Mouse (Mus musculus): ENCODE data around the gene Ghrhr. TPM values are rescaled to one million over a fixed set of nuclear protein-coding genes. Genes with fewer than 3 reads are reported as not detected.

Gene Ghrhr
- polyA plus RNA-seq, 1 experiment from 2014 or later: not detected

DNA sequence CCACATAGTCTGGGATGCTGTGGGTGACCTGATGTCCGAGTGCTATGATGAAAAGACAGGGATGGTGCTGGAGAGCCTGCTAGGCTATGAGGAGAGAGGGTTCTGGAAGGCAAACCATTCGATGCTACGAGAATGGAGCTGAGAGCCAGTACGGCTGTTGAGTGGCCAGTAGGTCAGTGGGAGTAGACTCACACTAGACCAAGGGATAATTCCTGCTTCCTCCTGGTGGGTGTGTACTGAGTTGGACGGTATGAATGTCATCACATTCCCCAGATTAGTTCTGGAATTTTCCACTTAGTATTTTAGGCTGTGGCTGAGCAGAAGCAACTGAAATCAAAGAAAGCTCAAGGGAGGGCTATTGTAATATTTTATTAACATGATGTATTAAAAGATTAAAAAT lies 34.9 kb downstream of the Ghrhr start:
- Histone ChIP-seq H3K27ac (ENCODE audit: low read length) (no peak overlapping the region), H3K4me1 (ENCODE audit: control insufficient read depth, low read depth, low read length) (no peaks in the 10 kb centered on the region), H3K4me2 (ENCODE audit: low read depth, low read length) (no peak overlapping the region), H3K9ac (ENCODE audit: low read depth, low read length) (no peak overlapping the region), H3K9me3 (replicated peaks; ENCODE audit: control insufficient read depth, low read length) (no peaks in the 10 kb centered on the region), H3K27me3 (ENCODE audit: control insufficient read depth, insufficient read depth, low read depth, low read length) (no peaks in the 10 kb centered on the region), H3K4me3 (ENCODE audit: low read depth, low read length) (no peak overlapping the region), H3K36me3 (ENCODE audit: control insufficient read depth, insufficient read depth) (no peaks in the 10 kb centered on the region)
- no peak for ATAC-seq (ENCODE audit: low read depth)
- WGBS (ENCODE audit: insufficient replicate concordance): 55% methylated on average over 5 of the region's 5 CpGs

DNA sequence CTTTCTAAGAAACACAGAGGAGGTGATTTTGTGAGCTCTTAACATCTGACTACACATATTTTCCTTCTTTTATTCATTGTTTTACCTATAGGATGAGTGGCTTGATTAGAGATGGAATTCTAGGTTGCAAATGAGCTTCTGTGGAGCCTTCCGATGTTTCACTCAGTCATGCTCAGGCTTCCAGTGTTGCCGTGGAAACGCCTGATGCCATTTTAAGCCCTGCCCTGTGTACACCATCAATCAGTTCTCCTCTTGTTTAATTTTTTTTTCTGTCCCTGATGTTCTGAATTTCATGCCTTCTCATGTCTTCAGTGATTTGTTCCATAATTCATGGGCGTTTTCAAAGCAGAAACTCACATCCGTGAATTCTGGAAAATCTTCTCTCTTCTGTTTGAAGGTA lies 40.1 kb downstream of the Ghrhr start:
- WGBS (ENCODE audit: insufficient replicate concordance): 72% methylated on average over 5 of the region's 5 CpGs
- Histone ChIP-seq H3K27ac (ENCODE audit: low read length) (no peak overlapping the region), H3K27me3 (ENCODE audit: control insufficient read depth, insufficient read depth, low read depth, low read length) (no peaks in the 10 kb centered on the region), H3K4me3 (ENCODE audit: low read depth, low read length) (no peak overlapping the region), H3K36me3 (ENCODE audit: control insufficient read depth, insufficient read depth) (no peaks in the 10 kb centered on the region), H3K9ac (ENCODE audit: low read depth, low read length) (no peak overlapping the region), H3K9me3 (replicated peaks; ENCODE audit: control insufficient read depth, low read length) (no peaks in the 10 kb centered on the region), H3K4me2 (ENCODE audit: low read depth, low read length) (no peak overlapping the region), H3K4me1 (ENCODE audit: control insufficient read depth, low read depth, low read length) (no peaks in the 10 kb centered on the region)
- no peak for ATAC-seq (ENCODE audit: low read depth)

DNA sequence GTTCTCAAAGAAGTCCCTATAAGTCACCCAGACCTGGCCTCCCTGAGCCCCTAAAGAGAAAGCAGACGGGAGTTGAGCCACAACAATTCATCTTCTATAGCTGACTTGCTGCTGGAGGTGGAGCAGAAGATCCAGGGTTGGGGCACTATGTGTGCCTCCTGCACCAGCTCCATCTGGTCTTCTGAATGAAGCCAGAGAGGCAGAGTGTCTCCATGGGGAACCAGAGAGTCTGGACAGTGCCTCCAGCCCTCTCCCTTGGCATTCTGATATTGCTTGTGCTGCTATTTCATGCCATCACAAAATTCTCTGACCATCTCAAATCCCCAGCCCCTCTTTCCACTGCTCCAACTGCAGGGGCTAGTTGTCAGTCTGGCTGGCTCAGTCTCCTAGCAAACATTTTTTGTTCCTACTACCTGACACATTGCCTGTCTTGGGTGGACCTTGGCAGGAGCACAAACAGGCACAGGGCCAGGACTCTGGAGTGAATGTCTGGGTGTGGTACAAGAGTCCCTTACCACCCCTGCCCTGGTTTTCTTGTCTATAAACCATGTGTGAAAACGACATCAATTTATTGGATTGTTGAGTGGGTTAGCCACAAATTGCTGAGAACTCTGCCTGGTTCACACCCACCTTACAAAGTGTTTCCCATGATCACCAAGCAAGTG lies 42.8 kb downstream of the Ghrhr start:
- no peaks in the 10 kb centered on the region for H3K9me3 ChIP-seq (replicated peaks; ENCODE audit: control insufficient read depth, low read length)
- 17% methylated on average over 2 of the region's 2 CpGs for WGBS (ENCODE audit: insufficient replicate concordance)
- no peaks in the 10 kb centered on the region for H3K27me3 ChIP-seq (ENCODE audit: control insufficient read depth, insufficient read depth, low read depth, low read length)
- H3K4me3 ChIP-seq (ENCODE audit: low read depth, low read length): no peak overlapping the region
- H3K27ac ChIP-seq (ENCODE audit: low read length): no peak overlapping the region
- no peaks in the 10 kb centered on the region for H3K4me1 ChIP-seq (ENCODE audit: control insufficient read depth, low read depth, low read length)
- H3K36me3 ChIP-seq (ENCODE audit: control insufficient read depth, insufficient read depth): no peaks in the 10 kb centered on the region
- H3K4me2 ChIP-seq (ENCODE audit: low read depth, low read length): no peak overlapping the region
- H3K9ac ChIP-seq (ENCODE audit: low read depth, low read length): no peak overlapping the region
- no peak for ATAC-seq (ENCODE audit: low read depth)

DNA sequence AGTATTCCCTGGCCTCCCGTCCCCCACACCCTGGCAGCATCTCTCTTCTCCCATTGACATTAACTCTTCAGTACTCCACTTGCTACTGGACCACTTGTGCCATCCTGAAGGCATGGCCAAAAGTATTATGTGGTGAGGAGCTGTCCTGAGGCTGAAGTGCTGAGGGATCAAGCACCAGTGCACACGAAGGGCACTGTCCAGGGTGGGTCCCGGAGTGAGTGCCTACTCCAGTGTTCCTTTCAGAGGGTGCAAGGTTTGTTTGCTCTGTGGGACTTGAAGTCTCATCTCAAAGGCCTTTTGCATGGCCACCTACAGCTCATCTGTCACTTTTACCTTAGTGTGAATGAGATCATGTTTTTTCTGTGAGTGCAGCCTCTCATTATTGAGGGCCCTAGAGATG lies 44.3 kb downstream of the Ghrhr start:
- ATAC-seq (ENCODE audit: low read depth): no peak
- H3K27me3 ChIP-seq (ENCODE audit: control insufficient read depth, insufficient read depth, low read depth, low read length): no peaks in the 10 kb centered on the region
- 42% methylated on average over 3 of the region's 3 CpGs for WGBS (ENCODE audit: insufficient replicate concordance)

DNA sequence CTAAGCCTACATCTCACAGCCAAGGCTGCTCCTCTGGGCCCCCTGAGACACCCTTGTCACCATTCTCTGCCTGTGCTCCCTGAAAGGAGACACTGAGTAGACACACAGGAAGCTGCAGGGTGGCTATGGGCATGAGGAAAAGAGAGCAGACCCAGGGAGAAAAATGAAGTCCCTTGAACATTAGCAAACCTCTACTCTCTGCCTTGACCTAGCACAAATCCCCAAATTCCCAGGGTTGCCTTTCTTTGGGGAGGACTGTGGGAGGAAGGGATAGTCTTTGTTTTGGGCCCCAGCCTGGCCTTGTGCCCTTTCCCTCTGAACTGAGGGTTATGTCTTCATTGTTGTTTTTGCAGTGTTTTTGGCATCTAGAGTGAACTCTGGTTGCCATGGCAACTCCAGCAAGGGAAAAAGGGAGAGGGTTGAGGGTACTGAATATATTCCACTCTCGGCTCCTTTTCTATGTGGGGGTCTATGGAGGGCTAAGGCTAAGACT lies 44.8 kb downstream of the Ghrhr start:
- Histone ChIP-seq H3K9me3 (replicated peaks; ENCODE audit: control insufficient read depth, low read length) (no peaks in the 10 kb centered on the region), H3K27ac (ENCODE audit: low read length) (no peak overlapping the region), H3K9ac (ENCODE audit: low read depth, low read length) (no peak overlapping the region), H3K4me2 (ENCODE audit: low read depth, low read length) (no peak overlapping the region), H3K27me3 (ENCODE audit: control insufficient read depth, insufficient read depth, low read depth, low read length) (no peaks in the 10 kb centered on the region), H3K36me3 (ENCODE audit: control insufficient read depth, insufficient read depth) (no peaks in the 10 kb centered on the region), H3K4me3 (ENCODE audit: low read depth, low read length) (no peak overlapping the region), H3K4me1 (ENCODE audit: control insufficient read depth, low read depth, low read length) (no peaks in the 10 kb centered on the region)
- ATAC-seq (ENCODE audit: low read depth): no peak
- 31% methylated on average over 1 of the region's 1 CpGs for WGBS (ENCODE audit: insufficient replicate concordance)

More for the DNA sequence above, 44.3 kb downstream of the Ghrhr start:
- Histone ChIP-seq H3K4me1 (ENCODE audit: control insufficient read depth, low read depth, low read length) (no peaks in the 10 kb centered on the region), H3K9me3 (replicated peaks; ENCODE audit: control insufficient read depth, low read length) (no peaks in the 10 kb centered on the region), H3K27ac (ENCODE audit: low read length) (no peak overlapping the region), H3K4me3 (ENCODE audit: low read depth, low read length) (no peak overlapping the region), H3K4me2 (ENCODE audit: low read depth, low read length) (no peak overlapping the region), H3K36me3 (ENCODE audit: control insufficient read depth, insufficient read depth) (no peaks in the 10 kb centered on the region), H3K9ac (ENCODE audit: low read depth, low read length) (no peak overlapping the region)

DNA sequence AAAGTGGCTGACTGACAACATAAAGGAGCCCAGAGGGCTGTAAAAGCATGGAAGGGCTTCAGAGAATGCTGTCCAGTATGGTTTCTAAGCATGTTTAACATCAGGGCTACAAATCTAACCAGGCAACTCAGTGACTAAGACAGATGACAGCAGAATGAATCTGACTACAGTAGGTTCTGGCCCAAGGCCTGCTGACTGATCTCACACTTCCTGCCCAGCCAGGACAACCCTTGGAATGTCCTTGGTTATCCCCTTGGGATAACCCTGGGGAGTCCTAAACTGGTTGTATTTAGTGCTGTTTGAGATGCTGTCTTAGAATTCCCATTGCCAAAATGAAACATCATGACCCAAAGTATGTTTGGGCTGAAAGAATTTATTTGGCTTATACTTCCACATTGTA lies 56.0 kb downstream of the Ghrhr start:
- Histone ChIP-seq H3K4me1 (ENCODE audit: control insufficient read depth, low read depth, low read length) (no peaks in the 10 kb centered on the region), H3K9ac (ENCODE audit: low read depth, low read length) (no peak overlapping the region), H3K9me3 (replicated peaks; ENCODE audit: control insufficient read depth, low read length) (no peaks in the 10 kb centered on the region), H3K27me3 (ENCODE audit: control insufficient read depth, insufficient read depth, low read depth, low read length) (no peaks in the 10 kb centered on the region), H3K27ac (ENCODE audit: low read length) (no peak overlapping the region), H3K4me2 (ENCODE audit: low read depth, low read length) (no peak overlapping the region), H3K36me3 (ENCODE audit: control insufficient read depth, insufficient read depth) (no peaks in the 10 kb centered on the region), H3K4me3 (ENCODE audit: low read depth, low read length) (no peak overlapping the region)
- ATAC-seq (ENCODE audit: low read depth): no peak

DNA sequence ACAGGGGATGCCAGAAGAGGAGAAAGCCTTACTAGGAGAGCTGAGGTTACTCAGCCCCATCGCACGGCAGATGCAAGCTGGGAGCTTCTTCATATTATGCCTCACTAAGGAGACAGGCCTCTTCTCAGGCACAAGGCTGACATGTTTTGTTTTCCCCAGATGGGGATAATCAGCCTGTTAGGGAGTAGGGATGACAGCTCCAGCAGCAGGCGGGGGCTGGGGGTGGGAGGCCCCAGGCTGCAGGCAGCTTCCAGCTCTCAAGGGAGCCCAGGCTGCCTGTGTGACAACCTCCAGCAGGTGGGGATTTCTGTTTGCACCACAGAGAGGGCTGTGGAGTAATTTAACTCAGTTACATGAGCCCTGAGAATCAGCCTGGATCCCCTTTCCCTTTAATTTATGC lies 58.3 kb downstream of the Ghrhr start:
- 34% methylated on average over 3 of the region's 3 CpGs for WGBS (ENCODE audit: insufficient replicate concordance)
- Histone ChIP-seq H3K9ac (ENCODE audit: low read depth, low read length) (no peak overlapping the region), H3K27me3 (ENCODE audit: control insufficient read depth, insufficient read depth, low read depth, low read length) (no peaks in the 10 kb centered on the region), H3K27ac (ENCODE audit: low read length) (no peak overlapping the region), H3K4me1 (ENCODE audit: control insufficient read depth, low read depth, low read length) (no peaks in the 10 kb centered on the region), H3K4me2 (ENCODE audit: low read depth, low read length) (no peak overlapping the region), H3K9me3 (replicated peaks; ENCODE audit: control insufficient read depth, low read length) (no peaks in the 10 kb centered on the region), H3K4me3 (ENCODE audit: low read depth, low read length) (no peak overlapping the region), H3K36me3 (ENCODE audit: control insufficient read depth, insufficient read depth) (no peaks in the 10 kb centered on the region)
- no peak for ATAC-seq (ENCODE audit: low read depth)

DNA sequence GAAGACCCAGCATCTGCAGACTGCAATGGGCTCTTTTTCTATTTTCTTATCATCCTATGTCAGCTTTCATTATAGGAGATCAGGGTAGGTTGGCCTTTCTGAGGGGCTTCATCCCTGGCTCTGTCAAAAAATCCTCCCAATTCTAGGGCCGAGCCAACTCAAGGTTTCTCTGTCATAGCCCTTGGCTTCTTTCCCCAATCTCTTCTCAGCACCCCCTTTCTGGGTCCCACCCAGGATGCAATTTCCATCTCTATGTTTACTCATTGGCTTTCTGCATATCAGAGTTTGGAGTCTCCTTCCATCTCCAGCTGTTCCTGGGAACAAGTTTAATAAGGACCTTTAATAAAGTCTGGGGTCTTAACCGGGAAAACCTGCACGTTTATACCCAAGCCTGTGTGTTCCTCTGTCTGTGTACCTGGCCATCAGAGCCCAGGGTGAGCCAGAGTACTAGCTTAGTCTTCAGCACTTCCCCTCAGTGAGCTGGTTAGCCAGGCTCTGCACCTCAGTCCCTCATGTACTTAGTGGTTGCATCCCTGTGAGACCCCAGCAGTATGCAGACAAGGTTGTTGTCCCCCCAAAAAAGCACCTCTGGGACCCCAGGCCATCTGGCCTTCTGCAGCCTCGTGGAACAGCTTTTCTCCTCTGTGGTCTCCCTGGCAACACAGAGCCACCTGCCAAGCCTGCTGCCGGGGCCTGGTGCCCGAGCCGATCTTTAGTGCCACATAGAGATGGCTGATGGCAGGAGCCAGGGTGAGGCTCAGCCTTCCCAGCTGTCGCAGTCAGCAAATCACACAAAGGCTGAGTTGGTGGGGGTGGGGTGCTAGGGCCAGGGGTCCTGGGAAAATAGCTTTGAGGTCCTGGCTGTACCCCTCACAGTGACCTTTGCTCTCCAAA lies 59.4 kb downstream of the Ghrhr start:
- Histone ChIP-seq H3K36me3 (ENCODE audit: control insufficient read depth, insufficient read depth) (no peaks in the 10 kb centered on the region), H3K9me3 (replicated peaks; ENCODE audit: control insufficient read depth, low read length) (no peaks in the 10 kb centered on the region), H3K27ac (ENCODE audit: low read length) (no peak overlapping the region), H3K27me3 (ENCODE audit: control insufficient read depth, insufficient read depth, low read depth, low read length) (no peaks in the 10 kb centered on the region), H3K4me3 (ENCODE audit: low read depth, low read length) (no peak overlapping the region), H3K9ac (ENCODE audit: low read depth, low read length) (no peak overlapping the region), H3K4me1 (ENCODE audit: control insufficient read depth, low read depth, low read length) (no peaks in the 10 kb centered on the region), H3K4me2 (ENCODE audit: low read depth, low read length) (no peak overlapping the region)
- no peak for ATAC-seq (ENCODE audit: low read depth)
- WGBS (ENCODE audit: insufficient replicate concordance): 52% methylated on average over 8 of the region's 8 CpGs

DNA sequence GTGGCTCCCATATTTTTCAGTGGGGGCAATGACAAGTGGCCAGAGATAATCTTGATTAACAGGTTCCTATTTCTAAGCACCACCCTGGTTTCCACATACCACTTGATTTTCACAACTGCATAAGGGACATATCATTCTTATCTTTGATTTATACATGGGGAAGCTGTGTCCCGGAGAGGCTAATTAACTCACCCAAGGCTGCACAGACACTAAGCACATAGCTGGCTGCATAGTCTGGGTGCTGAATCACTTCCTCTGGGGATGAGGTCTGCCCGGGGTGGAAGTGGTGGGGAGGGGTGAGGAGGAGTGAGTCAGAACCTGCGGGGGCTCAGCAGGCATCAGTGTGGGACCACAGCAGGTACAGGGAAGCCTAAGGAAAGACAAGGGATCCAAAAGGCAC lies 61.8 kb downstream of the Ghrhr start:
- WGBS (ENCODE audit: insufficient replicate concordance): 9% methylated on average over 3 of the region's 3 CpGs
- H3K27me3 ChIP-seq (ENCODE audit: control insufficient read depth, insufficient read depth, low read depth, low read length): no peaks in the 10 kb centered on the region
- H3K9me3 ChIP-seq (replicated peaks; ENCODE audit: control insufficient read depth, low read length): no peaks in the 10 kb centered on the region
- no peak for ATAC-seq (ENCODE audit: low read depth)
- no peak overlapping the region for H3K4me2 ChIP-seq (ENCODE audit: low read depth, low read length)
- H3K4me3 ChIP-seq (ENCODE audit: low read depth, low read length): no peak overlapping the region
- H3K4me1 ChIP-seq (ENCODE audit: control insufficient read depth, low read depth, low read length): no peaks in the 10 kb centered on the region
- H3K27ac ChIP-seq (ENCODE audit: low read length): no peak overlapping the region
- no peaks in the 10 kb centered on the region for H3K36me3 ChIP-seq (ENCODE audit: control insufficient read depth, insufficient read depth)
- no peak overlapping the region for H3K9ac ChIP-seq (ENCODE audit: low read depth, low read length)
